Mouse (Mus musculus) cerebellum, adult 2 months (tissue): ENCODE measurements at regions not wholly inside any gene's neighbourhood (a gene's known extent, or its start where the extent isn't known, plus 50 kb on each side); places are given as distances from the start of the nearest gene placed in this dataset.

ENCODE experiments used
- CTCF ChIP-seq: fragments of 200-500 bp; IDR thresholded peaks from 2 replicates; pipeline ENCODE4 v1.5.1; 2011; ENCODE audit warnings: low read depth, mild to moderate bottlenecking, control low read depth, low read length, moderate library complexity, borderline replicate concordance; ENCODE audit not compliant: insufficient read depth
- POLR2A ChIP-seq: fragments of 200-500 bp; IDR thresholded peaks from 2 replicates; pipeline ENCODE4 v1.6.1; 2011; ENCODE audit warnings: low read length, control low read depth, borderline replicate concordance; ENCODE audit not compliant: insufficient read depth

GRCm38 (mm10) chr3:9159073-9159472 lies 450.8 kb downstream of the Zfp704 start:
- TF ChIP-seq POLR2A (no peak), CTCF (no peak)
